Mouse (Mus musculus): ENCODE data around the gene Mttp. TPM values are rescaled to one million over a fixed set of nuclear protein-coding genes. Genes with fewer than 3 reads are reported as not detected.

The Mttp gene
- polyA plus RNA-seq, 1 experiment from 2014 or later, result 7.0 TPM

- no peaks in the 10 kb centered on the region; the same call in 1 of the 2 replicates for H3K9me3 ChIP-seq (ENCODE audit: control insufficient read depth, low read length)
- no peak overlapping the region for H3K4me3 ChIP-seq (replicated peaks; ENCODE audit: low read depth, low read length)
- no peak overlapping the region for H3K9ac ChIP-seq (replicated peaks; ENCODE audit: low read length)
- H3K36me3 ChIP-seq (ENCODE audit: control insufficient read depth, insufficient read depth, low read length), result no peaks in the 10 kb centered on the region
- WGBS, result 79% methylated on average over 10 of the region's 10 CpGs
- DNase-seq (no peak), ATAC-seq (ENCODE audit: low FRiP score, low TSS enrichment) (no peak)
- H3K4me1 ChIP-seq (ENCODE audit: control insufficient read depth, insufficient read depth, low read length), result no peaks in the 10 kb centered on the region
- H3K27ac ChIP-seq (replicated peaks; ENCODE audit: low read depth, low read length), result no peak overlapping the region
- H3K27me3 ChIP-seq (ENCODE audit: control insufficient read depth, insufficient read depth, low read length), result no peaks in the 10 kb centered on the region
- H3K4me2 ChIP-seq (ENCODE audit: low read length), result no peak overlapping the region
Measured at GRCm38 (mm10) chr3:138173291-138173690, 28.5 kb upstream of the Mttp start.

- ATAC-seq (ENCODE audit: low FRiP score, low TSS enrichment) (no peak), DNase-seq (peak; percentile 42)
- no peaks in the 10 kb centered on the region for H3K36me3 ChIP-seq (ENCODE audit: control insufficient read depth, insufficient read depth, low read length)
- no peaks in the 10 kb centered on the region for H3K27me3 ChIP-seq (ENCODE audit: control insufficient read depth, insufficient read depth, low read length)
- H3K4me2 ChIP-seq (ENCODE audit: low read length), result no peak overlapping the region
- no peak overlapping the region for H3K27ac ChIP-seq (replicated peaks; ENCODE audit: low read depth, low read length)
- no peak overlapping the region for H3K9ac ChIP-seq (replicated peaks; ENCODE audit: low read length)
- WGBS, result 46% methylated on average over 4 of the region's 4 CpGs
- H3K4me3 ChIP-seq (replicated peaks; ENCODE audit: low read depth, low read length), result no peak overlapping the region
- no peaks in the 10 kb centered on the region for H3K4me1 ChIP-seq (ENCODE audit: control insufficient read depth, insufficient read depth, low read length)
- no peaks in the 10 kb centered on the region for H3K9me3 ChIP-seq (ENCODE audit: control insufficient read depth, low read length)
Measured at GRCm38 (mm10) chr3:138162553-138163183, 17.9 kb upstream of the Mttp start.

GRCm38 (mm10) chr3:138161623-138162022 is 16.9 kb upstream of the Mttp start:
- DNase-seq (no peak), ATAC-seq (ENCODE audit: low FRiP score, low TSS enrichment) (no peak)
- no peak overlapping the region for H3K9ac ChIP-seq (replicated peaks; ENCODE audit: low read length)
- WGBS, result 90% methylated on average over 10 of the region's 10 CpGs
- no peaks in the 10 kb centered on the region for H3K4me1 ChIP-seq (ENCODE audit: control insufficient read depth, insufficient read depth, low read length)
- H3K4me3 ChIP-seq (replicated peaks; ENCODE audit: low read depth, low read length), result no peak overlapping the region
- no peaks in the 10 kb centered on the region for H3K27me3 ChIP-seq (ENCODE audit: control insufficient read depth, insufficient read depth, low read length)
- H3K9me3 ChIP-seq (ENCODE audit: control insufficient read depth, low read length), result no peaks in the 10 kb centered on the region
- H3K36me3 ChIP-seq (ENCODE audit: control insufficient read depth, insufficient read depth, low read length), result peaks cover 2% of the 10 kb centered on the region; the same call in 1 of the 2 replicates
- no peak overlapping the region for H3K4me2 ChIP-seq (ENCODE audit: low read length)
- H3K27ac ChIP-seq (replicated peaks; ENCODE audit: low read depth, low read length), result no peak overlapping the region

- Histone ChIP-seq H3K9ac (replicated peaks; ENCODE audit: low read length) (no peak overlapping the region), H3K4me1 (ENCODE audit: control insufficient read depth, insufficient read depth, low read length) (no peaks in the 10 kb centered on the region), H3K4me3 (replicated peaks; ENCODE audit: low read depth, low read length) (no peak overlapping the region), H3K36me3 (ENCODE audit: control insufficient read depth, insufficient read depth, low read length) (peaks cover 3% of the 10 kb centered on the region; the same call in 1 of the 2 replicates), H3K27me3 (ENCODE audit: control insufficient read depth, insufficient read depth, low read length) (no peaks in the 10 kb centered on the region), H3K9me3 (ENCODE audit: control insufficient read depth, low read length) (no peaks in the 10 kb centered on the region), H3K4me2 (ENCODE audit: low read length) (no peak overlapping the region), H3K27ac (replicated peaks; ENCODE audit: low read depth, low read length) (no peak overlapping the region)
- DNase-seq (no peak), ATAC-seq (ENCODE audit: low FRiP score, low TSS enrichment) (no peak)
- WGBS, result 74% methylated on average over 10 of the region's 10 CpGs
Measured at GRCm38 (mm10) chr3:138156651-138157050, 11.9 kb upstream of the Mttp start.

- 91% methylated on average over 4 of the region's 4 CpGs for WGBS
- H3K4me2 ChIP-seq (ENCODE audit: low read length), result no peak overlapping the region
- peaks cover 3% of the 10 kb centered on the region; the same call in 1 of the 2 replicates for H3K36me3 ChIP-seq (ENCODE audit: control insufficient read depth, insufficient read depth, low read length)
- H3K27ac ChIP-seq (replicated peaks; ENCODE audit: low read depth, low read length), result no peak overlapping the region
- H3K9ac ChIP-seq (replicated peaks; ENCODE audit: low read length), result no peak overlapping the region
- H3K4me1 ChIP-seq (ENCODE audit: control insufficient read depth, insufficient read depth, low read length), result no peaks in the 10 kb centered on the region
- H3K27me3 ChIP-seq (ENCODE audit: control insufficient read depth, insufficient read depth, low read length), result no peaks in the 10 kb centered on the region
- H3K9me3 ChIP-seq (ENCODE audit: control insufficient read depth, low read length), result no peaks in the 10 kb centered on the region
- no peak overlapping the region for H3K4me3 ChIP-seq (replicated peaks; ENCODE audit: low read depth, low read length)
- no peak for ATAC-seq (ENCODE audit: low FRiP score, low TSS enrichment)
- DNase-seq, result no peak
Measured at GRCm38 (mm10) chr3:138155062-138155461, 10.3 kb upstream of the Mttp start.

- H3K27ac ChIP-seq (replicated peaks; ENCODE audit: low read depth, low read length), result no peak overlapping the region
- H3K4me2 ChIP-seq (ENCODE audit: low read length), result no peak overlapping the region
- no peaks in the 10 kb centered on the region for H3K27me3 ChIP-seq (ENCODE audit: control insufficient read depth, insufficient read depth, low read length)
- no peaks in the 10 kb centered on the region for H3K9me3 ChIP-seq (ENCODE audit: control insufficient read depth, low read length)
- H3K4me1 ChIP-seq (ENCODE audit: control insufficient read depth, insufficient read depth, low read length), result no peaks in the 10 kb centered on the region
- ATAC-seq (ENCODE audit: low FRiP score, low TSS enrichment), result no peak
- H3K36me3 ChIP-seq (ENCODE audit: control insufficient read depth, insufficient read depth, low read length), result peaks cover 9% of the 10 kb centered on the region; the same call in 1 of the 2 replicates
- H3K4me3 ChIP-seq (replicated peaks; ENCODE audit: low read depth, low read length), result no peak overlapping the region
- no peak for DNase-seq
- no peak overlapping the region for H3K9ac ChIP-seq (replicated peaks; ENCODE audit: low read length)
- WGBS, result 92% methylated on average over 2 of the region's 2 CpGs
Measured at GRCm38 (mm10) chr3:138148811-138149210, 4.0 kb upstream of the Mttp start.

- DNase-seq (peak; percentile 67), ATAC-seq (ENCODE audit: low FRiP score, low TSS enrichment) (no peak)
Measured at GRCm38 (mm10) chr3:138144060-138144641, 617 bp downstream of the Mttp start.

GRCm38 (mm10) chr3:138143315-138144059 is 1.3 kb downstream of the Mttp start, which contains the start of gene Trmt10a:
Gene Trmt10a (plus strand): TSS chr3:138143448.
- Histone ChIP-seq H3K4me3 (replicated peaks; ENCODE audit: low read depth, low read length) (peak within 1 kb of the TSS; percentile 60), H3K9me3 (ENCODE audit: control insufficient read depth, low read length) (no peaks in the 10 kb centered on the region), H3K27me3 (ENCODE audit: control insufficient read depth, insufficient read depth, low read length) (no peaks in the 10 kb centered on the region), H3K9ac (replicated peaks; ENCODE audit: low read length) (peak within 1 kb of the TSS; percentile 72), H3K36me3 (ENCODE audit: control insufficient read depth, insufficient read depth, low read length) (no peaks in the 10 kb centered on the region), H3K4me1 (ENCODE audit: control insufficient read depth, insufficient read depth, low read length) (peaks cover 5% of the 10 kb centered on the region), H3K27ac (replicated peaks; ENCODE audit: low read depth, low read length) (peak within 1 kb of the TSS; percentile 97), H3K4me2 (ENCODE audit: low read length) (peak within 1 kb of the TSS; percentile 71)
- peak; percentile 99 for DNase-seq
- ATAC-seq (ENCODE audit: low FRiP score, low TSS enrichment), result peak; percentile 98
- under 1% methylated on average over 70 of the region's 70 CpGs for WGBS

More at GRCm38 (mm10) chr3:138144060-138144641, 617 bp downstream of the Mttp start:
- Histone ChIP-seq H3K36me3 (ENCODE audit: control insufficient read depth, insufficient read depth, low read length) (peaks cover 4% of the 10 kb centered on the region; the same call in 1 of the 2 replicates), H3K27me3 (ENCODE audit: control insufficient read depth, insufficient read depth, low read length) (no peaks in the 10 kb centered on the region), H3K4me1 (ENCODE audit: control insufficient read depth, insufficient read depth, low read length) (peaks cover 5% of the 10 kb centered on the region), H3K27ac (replicated peaks; ENCODE audit: low read depth, low read length) (peak overlapping the region; percentile 97), H3K4me2 (ENCODE audit: low read length) (peak overlapping the region; percentile 71), H3K4me3 (replicated peaks; ENCODE audit: low read depth, low read length) (peak overlapping the region; percentile 60), H3K9ac (replicated peaks; ENCODE audit: low read length) (peak overlapping the region; percentile 72), H3K9me3 (ENCODE audit: control insufficient read depth, low read length) (no peaks in the 10 kb centered on the region)
- WGBS, result under 1% methylated on average over 18 of the region's 18 CpGs
